Mouse (Mus musculus) hematopoietic stem cell, adult 5-6 weeks (primary cell): ENCODE data around the gene Gm49320. TPM values are rescaled to one million over a fixed set of nuclear protein-coding genes. Genes with fewer than 3 reads are reported as not detected.

Source experiments
- ATAC-seq, 2 experiments: fragments of 125-278 bp in 1 of 2; replicated peaks in 1 of 2; 2 replicates each; pipeline ENCODE4 v1.8.0; 2016 to 2017; ENCODE audit warnings: inconsistent platforms in 2 of 2, mild to moderate bottlenecking in 2 of 2, moderate number of reproducible peaks in 2 of 2, low read depth in 1 of 2, moderate TSS enrichment in 1 of 2; ENCODE audit not compliant: low FRiP score in 2 of 2, poor library complexity in 2 of 2, severe bottlenecking in 2 of 2, insufficient read depth in 1 of 2, low TSS enrichment in 1 of 2
- total RNA-seq: library from RNA; stranded (forward); fragments of 172-1452, 232-1000 nt; gene quantifications from 2 replicates; pipeline ENCODE4 v1.2.3, GENCODE M21; 2017

Gm49320 gene
- total RNA-seq, 1 experiment from 2014 or later: not detected

GRCm38 (mm10) chr8:4292738-4293137 is 54.1 kb downstream of the Gm49320 start:
- no peak for ATAC-seq

GRCm38 (mm10) chr8:4297822-4298221 is 59.2 kb downstream of the Gm49320 start:
- no peak for ATAC-seq

Other genes starting within 250 kb of the Gm49320 start
- 0.19 TPM in 1 of 2 replicates, not detected in the other for gene Cd209f, start 133.0 kb upstream of the Gm49320 start, total RNA-seq
- 1.1 TPM in 1 of 2 replicates, not detected in the other for gene Cd209g, start 104.8 kb upstream of the Gm49320 start, total RNA-seq
- gene Evi5l, start 72.3 kb upstream of the Gm49320 start, total RNA-seq: 9.3 and 14.3 TPM in 2 replicates
- 0.30 and 0.63 TPM in 2 replicates for gene Prr36, start 21.4 kb upstream of the Gm49320 start, total RNA-seq
- not detected in 2 replicates for gene Lrrc8e, start 12.0 kb upstream of the Gm49320 start, total RNA-seq
- gene Map2k7, start 125 bp upstream of the Gm49320 start, total RNA-seq: 35.7 and 51.6 TPM in 2 replicates
- gene Tgfbr3l, start 9.3 kb downstream of the Gm49320 start, total RNA-seq: 1.6 and 6.0 TPM in 2 replicates
- 12.8 and 13.9 TPM in 2 replicates for gene Snapc2, start 14.2 kb downstream of the Gm49320 start, total RNA-seq
- gene Ctxn1, start 20.4 kb downstream of the Gm49320 start, total RNA-seq: 4.7 and 7.3 TPM in 2 replicates
- gene Timm44, start 37.0 kb downstream of the Gm49320 start, total RNA-seq: 126 and 143 TPM in 2 replicates
- 9.6 and 13.9 TPM in 2 replicates for gene Ccl25, start 86.3 kb downstream of the Gm49320 start, total RNA-seq
- 67.0 and 88.5 TPM in 2 replicates for gene Elavl1, start 86.5 kb downstream of the Gm49320 start, total RNA-seq